Mouse (Mus musculus) intestine, postnatal 0 days (tissue): Measurements from ENCODE around the gene Tmem253. TPM values are rescaled to one million over a fixed set of nuclear protein-coding genes. Genes with fewer than 3 reads are reported as not detected.

ENCODE experiments used
- ATAC-seq: fragments of 200-750 bp; cut with Nextera tagmentation; 2 replicates; pipeline ENCODE4 v1.8.0; 2017; ENCODE audit warnings: mild to moderate bottlenecking, moderate TSS enrichment, moderate library complexity
- H3K27ac ChIP-seq: fragments of 300-500 bp; sonication (generic); 2 replicates; pipeline ENCODE4 v1.5.1; 2014; ENCODE audit warnings: mild to moderate bottlenecking, low read depth, low read length, moderate library complexity
- H3K27me3 ChIP-seq: fragments of 300-500 bp; sonication (generic); replicated peaks from 2 replicates; pipeline ENCODE4 v1.6.1; 2014; ENCODE audit warnings: low read length, mixed read lengths; ENCODE audit not compliant: control insufficient read depth, insufficient read depth
- H3K36me3 ChIP-seq: fragments of 300-500 bp; sonication (generic); 2 replicates; pipeline ENCODE4 v1.6.1; 2014; ENCODE audit warnings: mild to moderate bottlenecking, moderate library complexity; ENCODE audit not compliant: control insufficient read depth, insufficient read depth
- H3K4me1 ChIP-seq: fragments of 300-500 bp; sonication (generic); replicated peaks from 2 replicates; pipeline ENCODE4 v1.6.1; 2014; ENCODE audit warnings: antibody characterized with exemption, low read length, mixed read lengths; ENCODE audit not compliant: control insufficient read depth, insufficient read depth
- H3K4me2 ChIP-seq: fragments of 300-500 bp; sonication (generic); replicated peaks from 2 replicates; pipeline ENCODE4 v1.6.1; 2014; ENCODE audit warnings: low read depth, mild to moderate bottlenecking, moderate library complexity
- H3K4me3 ChIP-seq: fragments of 300-500 bp; sonication (generic); 2 replicates; pipeline ENCODE4 v1.5.1; 2014; ENCODE audit warnings: low read depth, low read length
- H3K9ac ChIP-seq: fragments of 300-500 bp; sonication (generic); 2 replicates; pipeline ENCODE4 v1.6.1; 2014; ENCODE audit warnings: mild to moderate bottlenecking, low read depth, low read length
- H3K9me3 ChIP-seq: fragments of 300-500 bp; sonication (generic); 2 replicates; pipeline ENCODE4 v1.6.1; 2016; ENCODE audit warnings: mixed run types; ENCODE audit not compliant: control insufficient read depth
- CTCF ChIP-seq: sonication (generic); IDR thresholded peaks from 2 replicates; pipeline ENCODE4 v1.5.1; 2016; ENCODE audit warnings: low read depth, mild to moderate bottlenecking, control low read depth, antibody characterized with exemption, moderate library complexity
- WGBS: fragments of 180-500 bp; shearing (Covaris S2); extraction: QIAGEN DNeasy Blood & Tissue Kit; methylation state at CpG from one replicate; pipeline ENCODE4 v1.1.7; 2014; 5-methylcytosine and 5-hydroxymethylcytosine counted together
- polyA plus RNA-seq: library from polyadenylated mRNA; unstranded; fragments of >200 nt; fragmentation: Nextera tagmentation; extraction: Ambion mirVana; gene quantifications from 2 replicates; pipeline ENCODE4 v1.2.1, GENCODE M21; 2015

Tmem253 gene
- polyA plus RNA-seq, 1 experiment from 2014 or later, result 224 TPM

- 0 out of 2 replicates have a peak, but pooled peaks have one; percentile 2 for TF ChIP-seq CTCF
- Histone ChIP-seq H3K27me3 (no peaks in the 10 kb centered on the region), H3K27ac (peak overlapping the region; percentile 76), H3K36me3 (0 out of 2 replicates have a peak, but pooled peaks cover 10% of the 10 kb centered on the region), H3K4me3 (peak overlapping the region; percentile 70), H3K4me1 (peaks cover 3% of the 10 kb centered on the region; the same call in 1 of the 2 replicates), H3K9me3 (no peaks in the 10 kb centered on the region), H3K9ac (peak overlapping the region; percentile 68), H3K4me2 (peak overlapping the region; percentile 98)
- WGBS, result 13% methylated on average over 27 of the region's 27 CpGs
- peak; percentile 63 for ATAC-seq
These were observed 29.9 kb upstream of the Tmem253 start for GRCm38 (mm10) chr14:51985301-51986152.

- no peaks in the 10 kb centered on the region for H3K27me3 ChIP-seq
- peak overlapping the region; percentile 76 for H3K27ac ChIP-seq
- H3K36me3 ChIP-seq, result 0 out of 2 replicates have a peak, but pooled peaks cover 16% of the 10 kb centered on the region
- TF ChIP-seq CTCF, result no peak
- H3K9ac ChIP-seq, result peak overlapping the region; percentile 68; the same call in 1 of the 2 replicates
- peaks cover 3% of the 10 kb centered on the region; the same call in 1 of the 2 replicates for H3K4me1 ChIP-seq
- WGBS, result 37% methylated on average over 7 of the region's 7 CpGs
- no peaks in the 10 kb centered on the region for H3K9me3 ChIP-seq
- H3K4me2 ChIP-seq, result peak overlapping the region; percentile 98
- ATAC-seq, result no peak
- peak overlapping the region; percentile 70 for H3K4me3 ChIP-seq
These were observed 29.3 kb upstream of the Tmem253 start for GRCm38 (mm10) chr14:51986153-51986505.

GRCm38 (mm10) chr14:51987177-51987576 is 28.3 kb upstream of the Tmem253 start:
- peak; percentile 34; the same call in 1 of the 2 replicates for ATAC-seq
- 0 out of 2 replicates have a peak, but pooled peaks cover 22% of the 10 kb centered on the region for H3K36me3 ChIP-seq
- WGBS, result 53% methylated on average over 6 of the region's 6 CpGs
- no peak overlapping the region for H3K27ac ChIP-seq
- no peak overlapping the region for H3K4me2 ChIP-seq
- H3K9ac ChIP-seq, result no peak overlapping the region
- no peaks in the 10 kb centered on the region for H3K27me3 ChIP-seq
- H3K4me1 ChIP-seq, result peaks cover 3% of the 10 kb centered on the region; the same call in 1 of the 2 replicates
- TF ChIP-seq CTCF, result no peak
- no peak overlapping the region for H3K4me3 ChIP-seq
- H3K9me3 ChIP-seq, result no peaks in the 10 kb centered on the region

- H3K4me2 ChIP-seq, result no peak overlapping the region
- 0 out of 2 replicates have a peak, but pooled peaks cover 22% of the 10 kb centered on the region for H3K36me3 ChIP-seq
- no peak for ATAC-seq
- peaks cover 3% of the 10 kb centered on the region; the same call in 1 of the 2 replicates for H3K4me1 ChIP-seq
- 85% methylated on average over 12 of the region's 12 CpGs for WGBS
- no peaks in the 10 kb centered on the region for H3K27me3 ChIP-seq
- H3K9ac ChIP-seq, result no peak overlapping the region
- H3K27ac ChIP-seq, result no peak overlapping the region
- no peaks in the 10 kb centered on the region for H3K9me3 ChIP-seq
- H3K4me3 ChIP-seq, result no peak overlapping the region
- no peak for TF ChIP-seq CTCF
These were observed 26.7 kb upstream of the Tmem253 start for GRCm38 (mm10) chr14:51988731-51989130.

GRCm38 (mm10) chr14:51989461-51989970 is 25.9 kb upstream of the Tmem253 start:
- Histone ChIP-seq H3K4me1 (no peaks in the 10 kb centered on the region), H3K27ac (no peak overlapping the region), H3K36me3 (peaks cover 25% of the 10 kb centered on the region; the same call in 1 of the 2 replicates), H3K9ac (no peak overlapping the region), H3K4me3 (no peak overlapping the region), H3K9me3 (no peaks in the 10 kb centered on the region), H3K27me3 (no peaks in the 10 kb centered on the region), H3K4me2 (no peak overlapping the region)
- WGBS, result 79% methylated on average over 12 of the region's 12 CpGs
- no peak for TF ChIP-seq CTCF
- ATAC-seq, result no peak

- TF ChIP-seq CTCF, result no peak
- H3K36me3 ChIP-seq, result peaks cover 38% of the 10 kb centered on the region; the same call in 1 of the 2 replicates
- H3K27me3 ChIP-seq, result no peaks in the 10 kb centered on the region
- no peaks in the 10 kb centered on the region for H3K4me1 ChIP-seq
- no peak overlapping the region for H3K9ac ChIP-seq
- no peak overlapping the region for H3K27ac ChIP-seq
- 83% methylated on average over 4 of the region's 4 CpGs for WGBS
- no peak overlapping the region for H3K4me3 ChIP-seq
- no peaks in the 10 kb centered on the region for H3K9me3 ChIP-seq
- no peak for ATAC-seq
- no peak overlapping the region for H3K4me2 ChIP-seq
These were observed 21.0 kb upstream of the Tmem253 start for GRCm38 (mm10) chr14:51994453-51994852.
